Mouse (Mus musculus) gastrocnemius, adult 2 months (tissue): Measurements from ENCODE around the gene Mpo. TPM values are rescaled to one million over a fixed set of nuclear protein-coding genes. Genes with fewer than 3 reads are reported as not detected.

ENCODE experiments used
- DNase-seq: peaks from one replicate; pipeline ENCODE4 v3.0.0; 2022
- H3K27ac ChIP-seq: fragments of 200-600 bp; 2 replicates; pipeline ENCODE4 v1.8.1; 2022; ENCODE audit warnings: mild to moderate bottlenecking
- H3K4me3 ChIP-seq: fragments of 200-600 bp; 2 replicates; pipeline ENCODE4 v1.8.1; 2022; ENCODE audit warnings: mild to moderate bottlenecking, moderate library complexity
- CTCF ChIP-seq: fragments of 200-600 bp; IDR thresholded peaks from 2 replicates; pipeline ENCODE4 v1.8.1; 2022; ENCODE audit warnings: antibody characterized with exemption, mild to moderate bottlenecking, moderate library complexity
- intact Hi-C: fragments of 180-260 bp; cut with DNase I; formaldehyde crosslinking; loops from one replicate; pipeline ENCODE4 v1.15.1; 2025
- total RNA-seq, 2 experiments: library from RNA; stranded (reverse); gene quantifications; 2 replicates each; pipeline ENCODE4 v1.2.3; 2021

Gene Mpo
- total RNA-seq, 2 experiments from 2014 or later, result not detected

DNA sequence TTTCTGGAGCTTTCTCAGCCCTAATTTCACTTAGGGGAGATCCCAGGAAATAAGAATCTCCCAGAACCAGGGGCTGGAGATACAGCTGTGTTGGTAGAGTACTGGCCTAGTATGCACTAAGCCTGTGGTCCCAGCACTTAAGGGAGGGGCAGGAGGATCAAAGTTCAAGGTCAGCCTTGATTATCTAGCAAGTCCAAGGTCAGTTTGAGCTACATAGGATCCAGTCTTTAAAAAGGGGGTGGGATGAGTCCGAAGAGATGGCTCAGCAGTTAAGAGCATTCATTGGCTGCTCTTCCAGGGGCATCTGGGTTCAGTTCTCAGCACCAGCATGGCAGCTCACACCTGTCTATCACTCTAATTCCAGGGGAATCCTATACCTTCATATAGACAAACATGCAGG is 41.1 kb upstream of the Mpo start:
- no peak for DNase-seq
- Histone ChIP-seq H3K4me3 (no peak overlapping the region), H3K27ac (no peak overlapping the region)
- no peak for TF ChIP-seq CTCF
- intact Hi-C loops, result no loop called here

- intact Hi-C loops, result no loop called here
- H3K27ac ChIP-seq, result no peak overlapping the region
- DNase-seq, result no peak
- no peak for TF ChIP-seq CTCF
- no peak overlapping the region for H3K4me3 ChIP-seq
These were observed 40.1 kb upstream of the Mpo start for GRCm38 (mm10) chr11:87753255-87753654.

- TF ChIP-seq CTCF, result no peak
- no peak for DNase-seq
- intact Hi-C loops, result no loop called here
- no peak overlapping the region for H3K4me3 ChIP-seq
- no peak overlapping the region for H3K27ac ChIP-seq
These were observed 39.4 kb upstream of the Mpo start for GRCm38 (mm10) chr11:87753891-87754501.

GRCm38 (mm10) chr11:87754603-87755002 is 38.8 kb upstream of the Mpo start:
- no peak for DNase-seq
- no peak overlapping the region for H3K4me3 ChIP-seq
- H3K27ac ChIP-seq, result no peak overlapping the region
- TF ChIP-seq CTCF, result no peak
- intact Hi-C loops, result no loop called here

DNA sequence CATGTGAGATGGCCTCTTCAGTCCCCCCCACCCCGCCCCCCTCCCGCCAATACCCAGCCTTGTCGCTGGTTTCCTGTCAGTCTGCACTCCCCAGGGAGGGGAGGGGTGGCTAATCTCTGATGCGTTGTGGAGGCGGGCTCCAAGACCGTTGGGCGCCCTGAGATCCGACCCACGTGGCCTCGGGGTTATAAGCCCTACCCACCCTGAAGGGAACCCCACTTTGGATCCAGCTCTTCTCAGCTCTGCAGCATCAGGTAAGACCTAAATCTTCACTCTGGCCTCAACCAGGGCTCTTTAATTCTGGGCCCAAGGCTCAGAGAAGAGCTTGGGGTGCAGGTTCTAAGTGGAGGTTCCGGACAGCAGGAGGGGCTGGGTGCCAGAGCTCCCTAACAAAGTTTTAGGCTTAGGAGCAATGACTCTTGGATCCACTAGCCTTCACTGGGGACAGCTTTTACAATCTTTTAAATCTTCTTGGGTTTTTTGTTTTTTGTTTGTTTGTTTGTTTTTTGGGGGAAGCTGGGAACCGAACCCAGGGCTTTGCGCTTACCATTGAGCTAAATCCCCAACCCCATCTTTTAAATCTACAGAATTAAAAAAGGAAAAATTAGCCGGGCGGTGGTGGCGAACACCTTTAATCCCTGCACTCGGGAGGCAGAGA is 37.9 kb upstream of the Mpo start:
- Histone ChIP-seq H3K4me3 (peak overlapping the region; percentile 57), H3K27ac (peak overlapping the region; percentile 38; the same call in 1 of the 2 replicates)
- DNase-seq, result peak; percentile 53

GRCm38 (mm10) chr11:87756251-87756820 is 37.0 kb upstream of the Mpo start:
- H3K4me3 ChIP-seq, result peak overlapping the region; percentile 57
- no peak for TF ChIP-seq CTCF
- H3K27ac ChIP-seq, result peak overlapping the region; percentile 51; the same call in 1 of the 2 replicates
- intact Hi-C loops, result no loop called here
- DNase-seq, result peak; percentile 34

More for the DNA sequence above, 37.9 kb upstream of the Mpo start:
- TF ChIP-seq CTCF, result no peak
- intact Hi-C loops, result no loop called here

DNA sequence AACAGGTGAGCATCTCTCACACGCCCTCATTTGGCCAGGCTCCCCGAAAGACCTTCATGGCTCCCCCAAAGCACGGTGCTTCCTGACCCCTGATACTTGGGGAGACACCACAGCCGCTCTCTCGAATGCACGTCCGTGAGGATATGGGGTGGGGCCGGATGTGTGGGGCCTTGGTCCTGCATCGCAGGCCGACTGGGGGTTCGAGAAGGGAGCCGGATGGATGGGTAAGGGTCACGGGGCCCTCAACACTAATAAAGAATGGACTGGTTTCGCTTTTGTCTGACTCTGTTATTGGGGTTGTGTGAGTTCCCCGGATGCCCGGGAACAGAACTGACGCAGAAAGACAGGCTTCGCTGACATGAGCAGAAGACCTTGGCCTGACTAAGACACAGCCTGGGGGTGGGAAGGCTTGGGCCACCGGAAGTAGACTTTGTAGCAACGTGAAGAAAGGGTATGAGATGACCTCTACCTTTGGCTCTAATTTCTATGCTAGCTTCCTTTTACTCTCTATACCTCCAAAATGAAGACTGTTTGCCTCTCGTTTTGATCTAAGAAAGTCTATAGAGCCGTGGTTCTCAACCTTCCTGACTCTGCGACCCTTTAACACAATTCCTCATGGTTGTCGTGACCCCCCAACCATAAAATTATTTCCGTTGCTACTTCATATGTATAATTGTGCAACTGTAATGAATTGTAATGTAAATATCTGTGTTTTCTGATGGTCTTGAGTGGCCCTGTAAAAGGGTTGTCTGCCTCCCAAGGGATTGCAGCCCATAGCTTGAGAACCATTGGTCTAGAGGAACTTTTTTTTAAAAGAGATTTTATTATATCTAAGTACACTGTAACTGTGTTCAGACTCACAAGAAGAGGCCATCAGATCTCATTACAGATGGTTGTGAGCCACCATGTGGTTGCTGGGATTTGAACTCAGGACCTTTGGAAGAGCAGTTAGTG is 36.1 kb upstream of the Mpo start:
- H3K4me3 ChIP-seq, result peak overlapping the region; percentile 57
- no peak overlapping the region for H3K27ac ChIP-seq
- intact Hi-C loops, result no loop called here
- no peak for TF ChIP-seq CTCF
- peak; percentile 15 for DNase-seq

DNA sequence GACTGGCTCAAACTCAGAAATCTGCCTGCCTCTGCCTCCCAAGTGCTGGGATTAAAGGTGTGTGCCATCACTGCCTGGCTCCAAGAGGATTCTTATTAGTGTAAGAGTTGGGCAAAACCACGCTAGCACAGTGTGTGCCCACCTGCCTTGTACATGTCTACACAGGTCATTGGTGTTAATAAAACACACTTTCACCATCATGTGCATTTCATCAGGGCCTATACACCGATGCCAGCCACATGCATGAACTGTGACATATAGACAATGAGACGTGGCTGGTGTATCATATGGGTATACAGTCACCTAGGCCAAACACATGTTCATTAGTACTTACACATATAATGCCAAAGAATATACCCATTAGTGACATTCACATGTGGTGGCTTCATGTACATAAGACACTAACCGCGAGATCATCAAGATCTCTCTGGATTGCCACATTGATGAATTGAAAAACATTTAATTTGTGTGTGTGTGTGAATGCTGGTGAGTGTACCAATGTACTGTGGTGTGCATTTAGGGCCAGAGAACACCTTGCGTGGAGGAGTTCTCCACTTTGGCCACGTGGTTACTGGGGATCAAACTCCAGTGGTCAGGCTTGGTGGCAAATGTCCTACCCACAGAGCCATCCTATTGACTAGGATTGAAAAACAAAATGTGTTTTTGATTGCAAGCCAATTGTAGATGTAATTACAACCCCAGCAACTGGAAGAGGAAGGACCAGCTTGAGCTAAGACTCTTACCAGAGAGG is 35.0 kb upstream of the Mpo start:
- H3K4me3 ChIP-seq, result no peak overlapping the region
- DNase-seq, result no peak
- intact Hi-C loops, result no loop called here
- no peak for TF ChIP-seq CTCF
- no peak overlapping the region for H3K27ac ChIP-seq

- H3K4me3 ChIP-seq, result no peak overlapping the region
- intact Hi-C loops, result no loop called here
- H3K27ac ChIP-seq, result no peak overlapping the region
- no peak for DNase-seq
- no peak for TF ChIP-seq CTCF
These were observed 34.3 kb upstream of the Mpo start for GRCm38 (mm10) chr11:87758957-87759608.

GRCm38 (mm10) chr11:87759609-87760005 is 33.8 kb upstream of the Mpo start:
- intact Hi-C loops, result no loop called here
- TF ChIP-seq CTCF, result no peak
- Histone ChIP-seq H3K27ac (no peak overlapping the region), H3K4me3 (no peak overlapping the region)
- peak; percentile 10 for DNase-seq

DNA sequence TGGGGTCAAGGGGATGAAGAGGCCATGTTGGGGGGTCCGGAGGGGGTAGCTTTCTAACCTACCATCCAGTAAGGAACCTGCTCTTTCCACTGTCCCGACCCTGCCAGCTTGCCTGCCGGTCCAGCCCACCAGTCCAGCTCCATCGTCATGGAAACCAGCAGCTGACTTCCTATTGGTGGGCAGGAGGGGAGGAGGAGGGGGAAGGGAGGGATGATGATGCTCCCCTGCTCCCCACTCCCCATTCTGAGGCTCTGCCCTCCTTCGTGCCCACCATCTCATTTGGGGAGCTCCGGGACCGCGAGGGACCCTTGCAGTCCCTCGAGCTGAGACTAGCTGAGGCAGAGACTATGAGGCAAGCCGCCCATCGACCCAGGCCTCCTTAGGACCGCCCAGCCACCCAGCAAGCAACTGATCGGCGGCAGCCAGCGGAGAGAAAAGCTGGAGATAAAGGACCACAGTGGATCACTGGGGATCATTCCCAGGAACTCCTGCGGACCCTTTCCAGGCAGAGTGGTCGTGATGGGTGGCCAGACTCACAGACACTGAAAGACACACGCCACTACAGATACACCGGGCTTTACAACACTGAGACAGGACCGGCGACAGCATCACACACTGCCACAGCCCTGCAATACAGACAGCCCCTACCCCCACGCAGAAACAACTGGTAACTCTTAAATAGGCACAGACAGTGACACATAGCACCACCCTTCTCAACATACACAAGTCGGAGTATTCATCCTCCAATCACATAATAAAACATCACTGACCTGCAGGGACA is 32.9 kb upstream of the Mpo start, which contains the start of gene Tspoap1:
TSS of gene Tspoap1 (plus strand) at position 241 of the 781 bp plus-strand sequence.
- H3K27ac ChIP-seq, result no peak within 1 kb of the TSS
- intact Hi-C loops, result no loop called here
- DNase-seq, result peak; percentile 12
- no peak for TF ChIP-seq CTCF
- H3K4me3 ChIP-seq, result no peak within 1 kb of the TSS
